Mouse (Mus musculus): ENCODE measurements around the gene Cpsf7. TPM values are rescaled to one million over a fixed set of nuclear protein-coding genes. Genes with fewer than 3 reads are reported as not detected.

Cpsf7 gene
- polyA plus RNA-seq (2015; fragmentation: Nextera tagmentation; extraction: Ambion mirVana) = 51.6 and 52.6 TPM in 2 replicates

DNA sequence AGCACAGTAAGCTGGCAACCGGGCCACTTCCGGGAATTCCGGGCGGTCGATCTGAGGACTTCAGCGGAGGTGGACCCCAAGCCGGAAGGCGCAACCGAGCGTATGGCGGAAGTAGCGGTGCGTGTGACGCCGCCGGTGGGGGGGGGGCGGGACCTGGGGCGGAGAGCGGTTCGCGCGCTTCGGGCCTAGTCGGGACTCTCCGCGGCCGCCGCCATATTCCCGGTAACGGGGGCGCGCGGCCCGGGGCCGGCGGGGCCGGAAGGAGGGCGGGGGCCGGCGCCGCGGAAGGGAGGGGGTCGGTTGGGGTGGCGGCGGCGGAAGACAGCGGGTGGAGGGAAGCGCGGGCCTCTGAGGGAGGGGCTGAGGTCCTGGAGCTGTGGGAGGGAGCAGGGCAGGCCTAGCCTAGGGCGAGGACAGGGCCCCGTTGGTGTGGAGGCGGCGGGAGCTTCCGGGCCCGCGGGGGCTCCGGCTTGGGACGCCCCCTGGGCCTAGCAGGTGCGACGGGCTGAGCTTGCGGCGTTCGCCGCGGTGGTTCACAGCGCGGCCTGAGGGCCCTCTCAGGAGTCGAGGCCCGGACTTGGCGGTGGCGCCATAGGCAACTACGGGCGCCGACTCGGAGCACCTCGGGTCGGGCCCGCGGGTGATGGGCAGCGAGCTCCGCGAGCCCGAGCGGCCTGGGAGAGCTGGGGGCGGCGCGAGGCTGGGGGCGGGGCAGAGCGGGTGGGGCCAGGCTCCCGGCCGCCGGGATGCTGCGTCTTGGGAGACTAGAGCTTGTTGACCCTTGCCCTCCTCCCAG is at the start of gene Cpsf7:
Gene Cpsf7, plus strand, starts transcription at position 161 of the 796 bp plus-strand sequence.
- Histone ChIP-seq H3K4me3 (peak within 1 kb of the TSS; percentile 83), H3K9ac (replicated peaks) (peak within 1 kb of the TSS; percentile 96), H3K9me3 (no peaks in the 10 kb centered on the region), H3K36me3 (peaks cover 12% of the 10 kb centered on the region), H3K4me1 (peaks cover 37% of the 10 kb centered on the region), H3K27me3 (no peaks in the 10 kb centered on the region), H3K27ac (replicated peaks) (peak within 1 kb of the TSS; percentile 94), H3K4me2 (replicated peaks) (peak within 1 kb of the TSS; percentile 70)
- WGBS = under 1% methylated on average over 87 of the region's 93 CpGs
- ATAC-seq (replicated peaks) = peak; percentile 96

DNA sequence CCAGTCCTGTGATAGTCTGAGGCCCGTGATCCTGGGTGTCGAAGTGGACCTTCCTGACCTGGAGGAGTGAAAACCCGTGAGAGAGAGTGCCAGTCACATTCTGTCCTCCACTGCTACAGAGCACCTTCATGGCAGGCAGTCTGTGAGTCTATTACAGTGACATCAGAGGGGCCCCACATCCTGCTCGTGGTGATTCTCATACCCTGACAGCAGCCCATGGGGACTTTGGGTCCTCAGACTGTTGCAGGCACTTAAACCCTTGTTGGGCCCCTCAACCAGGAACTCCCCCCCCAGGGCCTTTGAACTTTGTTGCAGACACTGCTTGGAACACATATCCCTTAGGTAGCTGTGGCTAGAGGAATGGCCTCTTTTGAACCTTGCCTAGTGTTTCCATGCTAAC is 45.5 kb upstream of the Cpsf7 start:
- ATAC-seq (replicated peaks) = no peak
- Histone ChIP-seq H3K27me3 (no peaks in the 10 kb centered on the region), H3K27ac (replicated peaks) (no peak overlapping the region), H3K9ac (replicated peaks) (no peak overlapping the region), H3K9me3 (no peaks in the 10 kb centered on the region), H3K4me3 (no peak overlapping the region), H3K4me2 (replicated peaks) (no peak overlapping the region), H3K4me1 (peaks cover 3% of the 10 kb centered on the region; the same call in 1 of the 2 replicates), H3K36me3 (no peaks in the 10 kb centered on the region)
- 69% methylated on average over 4 of the region's 4 CpGs for WGBS

- Histone ChIP-seq H3K4me1 (peaks cover 3% of the 10 kb centered on the region; the same call in 1 of the 2 replicates), H3K36me3 (no peaks in the 10 kb centered on the region), H3K4me2 (replicated peaks) (no peak within 1 kb of the TSS), H3K27me3 (0 out of 2 replicates have a peak, but pooled peaks cover 4% of the 10 kb centered on the region), H3K4me3 (no peak within 1 kb of the TSS), H3K27ac (replicated peaks) (no peak within 1 kb of the TSS), H3K9ac (replicated peaks) (no peak within 1 kb of the TSS), H3K9me3 (no peaks in the 10 kb centered on the region)
- ATAC-seq (replicated peaks) = peak; percentile 48; the same call in 1 of the 2 replicates
- 27% methylated on average over 6 of the region's 6 CpGs for WGBS
Observed at GRCm38 (mm10) chr19:10482703-10483102, 42.4 kb upstream of the Cpsf7 start, which contains the start of gene Ppp1r32. Gene Ppp1r32 (minus strand): TSS chr19:10482928.

DNA sequence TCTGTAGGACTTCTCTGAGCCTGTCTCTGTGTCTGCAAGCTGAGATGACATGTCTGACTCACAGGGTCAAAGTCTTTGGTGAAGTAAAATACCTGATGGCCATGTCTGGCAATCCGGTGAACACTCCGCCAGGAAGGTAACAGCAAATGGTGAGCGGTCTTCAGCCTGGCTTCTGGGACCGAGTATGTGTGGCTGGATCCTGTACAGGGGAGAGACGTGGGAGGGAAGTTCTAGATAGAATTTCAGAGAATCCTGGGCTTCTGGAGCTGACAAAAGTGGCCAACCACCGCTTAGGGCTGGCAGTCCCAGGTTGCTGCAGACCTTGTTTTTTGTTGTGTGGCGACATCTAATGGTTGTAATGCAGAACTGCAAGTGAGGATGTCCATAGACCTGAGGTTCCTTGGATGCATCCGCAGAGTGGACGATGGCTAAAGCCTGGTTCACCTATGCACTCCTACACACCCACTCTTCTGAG is 38.8 kb upstream of the Cpsf7 start:
- WGBS = 24% methylated on average over 9 of the region's 9 CpGs
- ATAC-seq (replicated peaks) = peak; percentile 86
- Histone ChIP-seq H3K27ac (replicated peaks) (no peak overlapping the region), H3K4me3 (no peak overlapping the region), H3K27me3 (0 out of 2 replicates have a peak, but pooled peaks cover 4% of the 10 kb centered on the region), H3K36me3 (no peaks in the 10 kb centered on the region), H3K9me3 (no peaks in the 10 kb centered on the region), H3K4me1 (peaks cover 3% of the 10 kb centered on the region; the same call in 1 of the 2 replicates), H3K4me2 (replicated peaks) (no peak overlapping the region), H3K9ac (replicated peaks) (no peak overlapping the region)

GRCm38 (mm10) chr19:10495670-10496069 is 29.4 kb upstream of the Cpsf7 start:
- Histone ChIP-seq H3K9ac (replicated peaks) (no peak overlapping the region), H3K27me3 (no peaks in the 10 kb centered on the region), H3K4me2 (replicated peaks) (no peak overlapping the region), H3K27ac (replicated peaks) (no peak overlapping the region), H3K4me1 (no peaks in the 10 kb centered on the region), H3K9me3 (no peaks in the 10 kb centered on the region), H3K36me3 (0 out of 2 replicates have a peak, but pooled peaks cover 4% of the 10 kb centered on the region), H3K4me3 (no peak overlapping the region)
- WGBS = 100% methylated on average over 1 of the region's 1 CpGs
- ATAC-seq (replicated peaks) = no peak

DNA sequence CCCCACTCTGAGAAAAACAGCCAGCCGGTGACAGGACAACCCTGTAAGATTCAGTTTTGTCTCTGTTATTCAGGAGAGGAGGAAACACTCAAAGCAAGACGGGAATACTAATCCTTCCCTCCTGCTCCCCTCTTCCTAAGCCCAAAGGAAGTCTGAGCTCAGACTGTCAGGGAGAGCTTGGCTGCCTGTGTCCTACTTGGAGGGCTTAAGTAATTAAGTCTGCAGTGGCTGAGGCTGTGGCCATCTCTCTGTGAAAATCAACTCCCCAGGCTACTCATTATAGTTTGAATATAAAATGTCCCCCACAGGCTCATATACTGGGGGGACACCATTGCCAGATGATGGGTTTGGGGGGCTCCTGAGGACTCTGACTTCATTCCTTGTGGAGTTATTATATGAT is 28.1 kb upstream of the Cpsf7 start:
- H3K9ac ChIP-seq (replicated peaks) = no peak overlapping the region
- no peak overlapping the region for H3K27ac ChIP-seq (replicated peaks)
- no peak overlapping the region for H3K4me2 ChIP-seq (replicated peaks)
- 39% methylated on average over 2 of the region's 2 CpGs for WGBS
- peaks cover 16% of the 10 kb centered on the region for H3K36me3 ChIP-seq
- no peak for ATAC-seq (replicated peaks)
- H3K9me3 ChIP-seq = no peaks in the 10 kb centered on the region
- H3K27me3 ChIP-seq = no peaks in the 10 kb centered on the region
- H3K4me3 ChIP-seq = no peak overlapping the region
- no peaks in the 10 kb centered on the region for H3K4me1 ChIP-seq

DNA sequence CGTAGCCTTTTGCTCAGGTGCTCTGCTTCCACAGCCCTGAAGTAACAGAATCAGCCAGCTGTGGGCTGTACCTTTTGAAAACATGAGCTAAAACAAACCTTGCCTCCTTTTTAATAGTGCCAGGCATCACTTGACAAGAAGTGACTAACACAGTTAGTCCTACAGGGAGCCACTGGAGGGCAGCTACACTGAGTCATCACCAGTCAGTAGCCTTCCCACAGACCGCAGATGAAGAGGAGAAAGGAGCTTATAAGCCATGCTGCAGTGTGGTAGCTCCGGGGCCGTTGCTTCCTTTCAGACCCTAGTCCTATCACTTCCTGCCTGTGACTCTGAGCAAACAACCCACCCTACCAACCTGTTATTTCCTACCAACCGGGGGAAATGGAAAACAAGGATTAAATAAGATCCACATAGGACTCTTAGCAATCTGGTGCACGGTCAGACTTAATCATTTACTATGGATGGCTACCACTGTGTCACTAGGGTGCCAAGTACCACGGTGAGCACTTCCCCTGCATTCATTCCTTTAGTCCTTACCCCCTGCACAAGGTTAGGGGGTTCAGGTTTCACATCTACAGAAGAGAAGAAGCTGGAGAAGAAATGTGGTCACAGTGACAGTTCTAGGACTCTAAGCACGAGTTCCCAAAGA is 27.4 kb upstream of the Cpsf7 start:
- no peak for ATAC-seq (replicated peaks)
- no peak overlapping the region for H3K9ac ChIP-seq (replicated peaks)
- no peaks in the 10 kb centered on the region for H3K27me3 ChIP-seq
- no peaks in the 10 kb centered on the region for H3K4me1 ChIP-seq
- H3K36me3 ChIP-seq = peaks cover 17% of the 10 kb centered on the region
- 68% methylated on average over 8 of the region's 8 CpGs for WGBS
- H3K4me2 ChIP-seq (replicated peaks) = no peak overlapping the region
- no peak overlapping the region for H3K4me3 ChIP-seq
- no peak overlapping the region for H3K27ac ChIP-seq (replicated peaks)
- H3K9me3 ChIP-seq = no peaks in the 10 kb centered on the region

- Histone ChIP-seq H3K4me2 (replicated peaks) (no peak overlapping the region), H3K9ac (replicated peaks) (no peak overlapping the region), H3K9me3 (no peaks in the 10 kb centered on the region), H3K27me3 (no peaks in the 10 kb centered on the region), H3K27ac (replicated peaks) (no peak overlapping the region), H3K4me1 (no peaks in the 10 kb centered on the region), H3K36me3 (peaks cover 24% of the 10 kb centered on the region), H3K4me3 (no peak overlapping the region)
- no peak for ATAC-seq (replicated peaks)
- WGBS = 96% methylated on average over 8 of the region's 8 CpGs
Observed at GRCm38 (mm10) chr19:10500581-10500980, 24.5 kb upstream of the Cpsf7 start.

- no peak overlapping the region for H3K4me3 ChIP-seq
- no peaks in the 10 kb centered on the region for H3K4me1 ChIP-seq
- peaks cover 29% of the 10 kb centered on the region for H3K36me3 ChIP-seq
- no peaks in the 10 kb centered on the region for H3K27me3 ChIP-seq
- peak; percentile 69; the same call in 1 of the 2 replicates for ATAC-seq (replicated peaks)
- H3K9ac ChIP-seq (replicated peaks) = no peak overlapping the region
- no peak overlapping the region for H3K27ac ChIP-seq (replicated peaks)
- no peak overlapping the region for H3K4me2 ChIP-seq (replicated peaks)
- H3K9me3 ChIP-seq = no peaks in the 10 kb centered on the region
- WGBS = 1% methylated on average over 4 of the region's 4 CpGs
Observed at GRCm38 (mm10) chr19:10502571-10502970, 22.5 kb upstream of the Cpsf7 start.

DNA sequence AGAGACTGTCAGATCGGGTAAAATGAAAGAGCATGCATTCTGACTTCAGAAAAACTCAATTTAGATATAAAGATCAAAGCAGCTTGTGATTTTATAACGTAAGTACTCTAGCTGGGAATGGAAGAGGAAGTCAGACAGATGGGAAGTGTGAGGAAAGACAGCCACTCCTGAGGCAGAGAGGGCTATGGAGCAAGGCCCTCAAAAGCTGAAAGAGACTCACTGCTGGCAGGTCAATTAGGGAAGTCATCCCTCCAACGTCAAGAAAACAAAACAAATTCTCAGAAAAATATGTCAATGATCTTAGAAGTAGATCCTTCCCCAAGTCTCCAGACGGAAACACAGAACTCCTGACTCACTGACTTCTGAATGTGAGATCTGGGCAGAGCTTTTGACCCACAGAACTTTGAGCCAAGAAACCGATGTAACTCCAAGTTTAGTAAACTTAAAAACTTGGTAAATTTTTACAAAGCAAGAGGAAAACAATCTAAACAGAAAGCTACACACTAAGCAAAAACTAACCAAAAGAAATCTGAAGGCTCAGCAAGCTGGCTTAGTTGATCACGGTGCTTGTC is 14.2 kb upstream of the Cpsf7 start:
- 83% methylated on average over 6 of the region's 6 CpGs for WGBS
- Histone ChIP-seq H3K9me3 (no peaks in the 10 kb centered on the region), H3K27me3 (no peaks in the 10 kb centered on the region), H3K9ac (replicated peaks) (no peak overlapping the region), H3K4me3 (no peak overlapping the region), H3K4me1 (no peaks in the 10 kb centered on the region), H3K36me3 (peaks cover 31% of the 10 kb centered on the region), H3K27ac (replicated peaks) (no peak overlapping the region), H3K4me2 (replicated peaks) (no peak overlapping the region)
- no peak for ATAC-seq (replicated peaks)

GRCm38 (mm10) chr19:10520355-10520754 is 4.7 kb upstream of the Cpsf7 start:
- H3K9ac ChIP-seq (replicated peaks) = no peak overlapping the region
- WGBS = 58% methylated on average over 1 of the region's 1 CpGs
- H3K36me3 ChIP-seq = peaks cover 16% of the 10 kb centered on the region
- peaks cover 14% of the 10 kb centered on the region for H3K4me1 ChIP-seq
- no peak overlapping the region for H3K4me3 ChIP-seq
- H3K27me3 ChIP-seq = no peaks in the 10 kb centered on the region
- H3K27ac ChIP-seq (replicated peaks) = no peak overlapping the region
- no peak overlapping the region for H3K4me2 ChIP-seq (replicated peaks)
- H3K9me3 ChIP-seq = no peaks in the 10 kb centered on the region
- ATAC-seq (replicated peaks) = no peak

- H3K27me3 ChIP-seq = no peaks in the 10 kb centered on the region
- ATAC-seq (replicated peaks) = no peak
- H3K4me2 ChIP-seq (replicated peaks) = no peak overlapping the region
- H3K4me3 ChIP-seq = no peak overlapping the region
- H3K9ac ChIP-seq (replicated peaks) = no peak overlapping the region
- peaks cover 3% of the 10 kb centered on the region; the same call in 1 of the 2 replicates for H3K36me3 ChIP-seq
- no peaks in the 10 kb centered on the region for H3K9me3 ChIP-seq
- H3K27ac ChIP-seq (replicated peaks) = no peak overlapping the region
- peaks cover 24% of the 10 kb centered on the region for H3K4me1 ChIP-seq
- WGBS = 94% methylated on average over 1 of the region's 1 CpGs
Observed at GRCm38 (mm10) chr19:10521926-10522325, 3.1 kb upstream of the Cpsf7 start.

All from forebrain, embryonic 15.5 days (tissue).